In genomic region chr11:115904956-115905790, GRCm38 (mm10) we compare ENCODE assay signal across 8 mouse cellular contexts. TPM values are rescaled to one million over a fixed set of nuclear protein-coding genes. Genes with fewer than 3 reads are reported as not detected.
A peak's percentile ranks its signal among the peaks of the same experiment; 100 is the strongest.
DNase-seq lines count a peak whose midpoint lies in the region; ATAC-seq and TF ChIP-seq lines count a peak whose summit lies in the region.
"Had no signal": no experiment of that assay in that cellular context is flagged by ENCODE, and none has a peak within 500 bp of the region (broad histone marks: within the 10 kb centered on the region; RNA-seq: fewer than 3 reads in every experiment).

No protein-coding gene starts in this region.

- 0 out of 2 replicates have a peak, but pooled peaks have one; percentile 3 for TF ChIP-seq CTCF in lung, adult 2 months (IDR thresholded peaks at IDR 0.05; ENCODE audit: insufficient read depth, low read length)

- H3K36me3 ChIP-seq in embryonic facial prominence, embryonic 15.5 days, result peaks cover 6% of the 10 kb centered on the region; the same call in 1 of the 2 replicates
- H3K36me3 ChIP-seq in midbrain, embryonic 13.5 days, result peaks cover 21% of the 10 kb centered on the region

- H3K27ac ChIP-seq in embryonic facial prominence, embryonic 15.5 days (replicated peaks), result peak overlapping the region; percentile 80
- no peak overlapping the region for H3K27ac ChIP-seq in midbrain, embryonic 13.5 days
- H3K27ac ChIP-seq: macrophage had no signal

- no peak for DNase-seq in lung, adult 2 months
- DNase-seq in lung, postnatal 14 days, result no peak
- DNase-seq in layer of hippocampus, adult 18-20 months (ENCODE audit: low spot score in 2 of 2), result peak; percentile 37 to 74
- DNase-seq in right cerebral cortex, postnatal 25 days, result no peak
- no peak for DNase-seq in adipocyte (ENCODE audit: low spot score)

- peak; percentile 45 for ATAC-seq in embryonic facial prominence, embryonic 15.5 days (ENCODE audit: insufficient number of reproducible peaks, low FRiP score, low TSS enrichment, low read depth)
- ATAC-seq in midbrain, embryonic 13.5 days, result no peak

- peaks cover 34% of the 10 kb centered on the region for H3K4me1 ChIP-seq in lung, adult 2 months (ENCODE audit: control insufficient read depth, insufficient read depth, low read length)
- peaks cover 54% of the 10 kb centered on the region for H3K4me1 ChIP-seq in embryonic facial prominence, embryonic 15.5 days
- H3K4me1 ChIP-seq in midbrain, embryonic 13.5 days (replicated peaks), result peaks cover 25% of the 10 kb centered on the region

- peak overlapping the region; percentile 2; the same call in 1 of the 2 replicates for H3K9ac ChIP-seq in embryonic facial prominence, embryonic 15.5 days
- 0 out of 2 replicates have a peak overlapping the region, but pooled peaks have one; percentile 14 for H3K9ac ChIP-seq in midbrain, embryonic 13.5 days (replicated peaks)

- no peaks in the 10 kb centered on the region for H3K27me3 ChIP-seq in embryonic facial prominence, embryonic 15.5 days
- no peaks in the 10 kb centered on the region for H3K27me3 ChIP-seq in midbrain, embryonic 13.5 days

- no peaks in the 10 kb centered on the region for H3K9me3 ChIP-seq in embryonic facial prominence, embryonic 15.5 days (replicated peaks)
- no peaks in the 10 kb centered on the region for H3K9me3 ChIP-seq in midbrain, embryonic 13.5 days

- 0 out of 2 replicates have a peak, but pooled peaks have one; percentile 6 for TF ChIP-seq POLR2A in lung, adult 2 months (IDR thresholded peaks at IDR 0.05; ENCODE audit: borderline replicate concordance, extremely low read depth, low read depth, low read length)

- H3K4me3 ChIP-seq in lung, adult 2 months (replicated peaks; ENCODE audit: extremely low read depth, low read depth, low read length), result no peak overlapping the region
- peak overlapping the region; percentile 5; the same call in 1 of the 2 replicates for H3K4me3 ChIP-seq in embryonic facial prominence, embryonic 15.5 days (replicated peaks)
- H3K4me3 ChIP-seq in midbrain, embryonic 13.5 days (replicated peaks), result no peak overlapping the region

- 67% methylated on average over 16 of the region's 16 CpGs for WGBS in lung, adult 2 months
- WGBS in embryonic facial prominence, embryonic 15.5 days, result 40% methylated on average over 16 of the region's 16 CpGs
- WGBS in midbrain, embryonic 13.5 days, result 40% methylated on average over 16 of the region's 16 CpGs

- peak overlapping the region; percentile 29 for H3K4me2 ChIP-seq in embryonic facial prominence, embryonic 15.5 days (replicated peaks)
- H3K4me2 ChIP-seq in midbrain, embryonic 13.5 days (replicated peaks), result no peak overlapping the region

RNA-seq across cellular contexts. Expression of gene Smim5, which starts 5.4 kb away (rescaled TPM):
- 10.3 and 10.8 TPM in 2 replicates for polyA plus RNA-seq in lung, adult 2 months (2012; rRNA removed)
- polyA plus RNA-seq in embryonic facial prominence, embryonic 15.5 days (2015; fragmentation: Nextera tagmentation; extraction: Ambion mirVana), result 19.6 and 23.0 TPM in 2 replicates
- total RNA-seq in layer of hippocampus, adult 18-20 months (2021), result under 1 TPM; 0.46 to 0.74 TPM
- 0.97 and 1.4 TPM in 2 replicates for polyA plus RNA-seq in midbrain, embryonic 13.5 days (2015; fragmentation: Nextera tagmentation; extraction: Ambion mirVana)

RNA-seq across cellular contexts. Expression of gene Smim6, which starts 6.6 kb away (rescaled TPM):
- polyA plus RNA-seq in lung, adult 2 months (2012; rRNA removed), result 8.5 and 9.1 TPM in 2 replicates
- 1.6 and 2.6 TPM in 2 replicates for polyA plus RNA-seq in embryonic facial prominence, embryonic 15.5 days (2015; fragmentation: Nextera tagmentation; extraction: Ambion mirVana)
- total RNA-seq in layer of hippocampus, adult 18-20 months (2021), result not detected
- polyA plus RNA-seq in midbrain, embryonic 13.5 days (2015; fragmentation: Nextera tagmentation; extraction: Ambion mirVana), result 0.84 and 0.93 TPM in 2 replicates
- polyA plus RNA-seq: macrophage had no signal

RNA-seq across cellular contexts. Expression of gene Sap30bp, which starts 27.9 kb away (rescaled TPM):
- 18.8 and 23.0 TPM in 2 replicates for polyA plus RNA-seq in lung, adult 2 months (2012; rRNA removed)
- 32.9 and 38.1 TPM in 2 replicates for polyA plus RNA-seq in embryonic facial prominence, embryonic 15.5 days (2015; fragmentation: Nextera tagmentation; extraction: Ambion mirVana)
- 10 to 100 TPM; 51.3 to 56.7 TPM for total RNA-seq in layer of hippocampus, adult 18-20 months (2021)
- 52.7 and 53.8 TPM in 2 replicates for polyA plus RNA-seq in midbrain, embryonic 13.5 days (2015; fragmentation: Nextera tagmentation; extraction: Ambion mirVana)

RNA-seq across cellular contexts. Expression of gene Recql5, which starts 28.1 kb away (rescaled TPM):
- 14.5 and 18.0 TPM in 2 replicates for polyA plus RNA-seq in lung, adult 2 months (2012; rRNA removed)
- polyA plus RNA-seq in embryonic facial prominence, embryonic 15.5 days (2015; fragmentation: Nextera tagmentation; extraction: Ambion mirVana), result 21.4 and 23.9 TPM in 2 replicates
- total RNA-seq in layer of hippocampus, adult 18-20 months (2021), result 10 to 100 TPM; 28.6 to 29.4 TPM
- 28.3 and 29.2 TPM in 2 replicates for polyA plus RNA-seq in midbrain, embryonic 13.5 days (2015; fragmentation: Nextera tagmentation; extraction: Ambion mirVana)

RNA-seq across cellular contexts. Expression of gene Myo15b, which starts 47.0 kb away (rescaled TPM):
- polyA plus RNA-seq in lung, adult 2 months (2012; rRNA removed), result 5.4 and 7.9 TPM in 2 replicates
- polyA plus RNA-seq in embryonic facial prominence, embryonic 15.5 days (2015; fragmentation: Nextera tagmentation; extraction: Ambion mirVana), result 0.54 and 0.57 TPM in 2 replicates
- under 1 TPM; 0.15 to 0.57 TPM for total RNA-seq in layer of hippocampus, adult 18-20 months (2021)
- polyA plus RNA-seq in midbrain, embryonic 13.5 days (2015; fragmentation: Nextera tagmentation; extraction: Ambion mirVana), result 0.08 and 0.27 TPM in 2 replicates

Comparison
In these comparisons a context has a peak if more than half of its experiments do, and no peak if none do; other contexts are left out.
1. DNase-seq: peak in layer of hippocampus, adult 18-20 months (2 of 2); none in lung, adult 2 months (single experiment), lung, postnatal 14 days (single experiment), right cerebral cortex, postnatal 25 days (single experiment) and adipocyte (single experiment).